Mouse (Mus musculus) spleen, adult 2 months (tissue): Measurements from ENCODE around the gene Grm3.

ENCODE experiments used
- CTCF ChIP-seq: fragments of 200-500 bp; IDR thresholded peaks from 2 replicates; pipeline ENCODE4 v1.5.1; 2011; ENCODE audit warnings: mild to moderate bottlenecking, inconsistent platforms; ENCODE audit not compliant: insufficient read depth, insufficient read length, insufficient replicate concordance; ENCODE audit errors: extremely low read depth
- POLR2A ChIP-seq: fragments of 200-500 bp; IDR thresholded peaks from 2 replicates; pipeline ENCODE4 v1.6.1; 2011; ENCODE audit warnings: low read depth, low read length, inconsistent platforms

- no peak for TF ChIP-seq CTCF
- TF ChIP-seq POLR2A = no peak
Observed at GRCm38 (mm10) chr5:9495456-9495855, 229.5 kb downstream of the Grm3 start.
